ENCODE assay signal across 8 mouse cellular contexts in the genomic region with DNA sequence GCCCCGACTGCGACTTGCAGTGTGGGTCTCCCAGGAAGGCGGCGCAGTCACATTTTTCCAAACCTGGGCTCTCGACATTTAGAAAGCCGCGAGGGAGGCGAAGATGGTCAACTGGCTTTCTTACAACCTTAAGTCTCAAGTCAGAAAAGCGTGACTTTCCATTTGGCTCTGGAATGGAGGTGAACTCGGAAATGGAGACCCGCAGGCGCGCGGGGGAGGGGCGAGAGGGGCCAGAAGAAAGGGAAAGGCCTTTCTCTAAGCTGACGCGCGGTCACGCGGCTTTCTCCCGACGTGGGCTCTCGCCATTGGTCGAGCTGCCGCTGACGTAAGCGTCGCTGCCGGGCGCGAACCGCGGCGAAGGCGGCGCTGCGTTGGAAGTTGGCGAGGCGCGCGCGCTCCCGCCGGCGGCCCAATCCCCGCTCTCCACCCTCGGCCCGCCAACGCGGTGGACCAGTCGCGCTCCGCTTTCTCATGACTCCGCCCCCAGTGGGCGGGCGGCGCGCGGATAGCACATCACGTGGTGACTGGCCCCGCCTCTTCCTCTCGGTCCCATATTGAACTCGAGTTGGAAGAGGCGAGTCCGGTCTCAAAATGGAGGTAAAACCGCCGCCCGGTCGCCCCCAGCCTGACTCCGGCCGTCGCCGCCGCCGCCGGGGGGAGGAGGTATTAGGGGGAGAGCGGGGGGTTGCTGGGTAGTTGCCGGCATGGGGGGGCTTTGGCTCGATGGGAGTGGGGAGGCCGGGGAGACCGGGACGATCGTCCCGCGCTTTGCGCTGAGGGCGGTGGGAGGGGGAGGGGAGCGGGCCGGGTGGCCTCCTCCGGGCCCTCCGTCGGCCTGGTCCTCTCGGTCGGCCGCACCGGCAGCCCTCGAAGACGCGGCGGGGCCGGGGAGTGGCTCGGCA. TPM values are rescaled to one million over a fixed set of nuclear protein-coding genes. Genes with fewer than 3 reads are reported as not detected.
DNase-seq lines count a peak whose midpoint lies in the region; ATAC-seq and TF ChIP-seq lines count a peak whose summit lies in the region.

A gene (plus strand): TSS at position 535 of the 902 bp plus-strand sequence.

- peak; percentile 87 to 90 for ATAC-seq in hematopoietic stem cell, adult 5-6 weeks (replicated peaks in 1 of 2; ENCODE audit: insufficient read depth in 1 of 2, low FRiP score in 2 of 2, low TSS enrichment in 1 of 2, low read depth in 1 of 2, poor library complexity in 2 of 2, severe bottlenecking in 2 of 2)
- peak; percentile 95 for ATAC-seq in lung, postnatal 0 days

- H3K9ac ChIP-seq in lung, postnatal 0 days (replicated peaks; ENCODE audit: low read depth) = peak within 1 kb of the TSS; percentile 97

- peak within 1 kb of the TSS; percentile 97 for H3K4me3 ChIP-seq in lung, postnatal 0 days (ENCODE audit: low read depth, low read length)

- H3K9me3 ChIP-seq in lung, postnatal 0 days (ENCODE audit: low read length) = no peaks in the 10 kb centered on the region

- peaks cover 13% of the 10 kb centered on the region for H3K36me3 ChIP-seq in lung, postnatal 0 days (ENCODE audit: insufficient read depth, low read length)

- H3K27ac ChIP-seq in lung, postnatal 0 days (ENCODE audit: low read length) = peak within 1 kb of the TSS; percentile 99

- TF ChIP-seq EP300 in lung, postnatal 0 days (IDR thresholded peaks at IDR 0.05) = peak; percentile 67

- TF ChIP-seq CTCF in lung, postnatal 0 days (IDR thresholded peaks at IDR 0.05) = peak; percentile 29

- 4% methylated on average over 60 of the region's 102 CpGs for WGBS in lung, postnatal 0 days

- peak; percentile 84 for DNase-seq in MEL-GATA-1-ER (ENCODE audit: extremely low read depth, low read depth)
- DNase-seq in cerebellum, adult 8-10 months = peak; percentile 98
- DNase-seq in forelimb bud, embryonic 11.5 days (ENCODE audit: low read depth, low spot score) = peak; percentile 99
- peak; percentile 99 for DNase-seq in layer of hippocampus, adult 9-11 months
- DNase-seq in lung, postnatal 0 days (ENCODE audit: low spot score) = peak; percentile 99
- DNase-seq in ovary, postnatal 14 days (ENCODE audit: low spot score) = peak; percentile 97
- peak; percentile 99 for DNase-seq in thymus, postnatal 14 days

- peaks cover 9% of the 10 kb centered on the region; the same call in 1 of the 2 replicates for H3K4me1 ChIP-seq in lung, postnatal 0 days (ENCODE audit: insufficient read depth, low read depth, low read length)

- H3K4me2 ChIP-seq in lung, postnatal 0 days (replicated peaks; ENCODE audit: low read depth, low read length) = peak within 1 kb of the TSS; percentile 68

- H3K27me3 ChIP-seq in lung, postnatal 0 days (replicated peaks; ENCODE audit: insufficient read depth, low read length) = no peaks in the 10 kb centered on the region

RNA-seq across cellular contexts. Expression of the gene that starts here (rescaled TPM):
- total RNA-seq in hematopoietic stem cell, adult 5-6 weeks (2017) = 217 and 447 TPM in 2 replicates
- polyA plus RNA-seq in lung, postnatal 0 days (2015; fragmentation: Nextera tagmentation; extraction: Ambion mirVana) = 114 and 129 TPM in 2 replicates

Comparison
In these comparisons a context has a peak if more than half of its experiments do, and no peak if none do; other contexts are left out.
1. Peak in every context shown above with its lines: DNase-seq, ATAC-seq, H3K4me3 ChIP-seq and H3K27ac ChIP-seq.